Mouse (Mus musculus) brain, embryonic 14.5 days (tissue): ENCODE data around the gene Bbs1. TPM values are rescaled to one million over a fixed set of nuclear protein-coding genes. Genes with fewer than 3 reads are reported as not detected.
A peak's percentile ranks its signal among the peaks of the same experiment; 100 is the strongest.

Experiments used
- DNase-seq: peaks from one replicate; pipeline ENCODE4 v3.0.0-alpha.2; 2011; ENCODE audit warnings: low read depth
- CTCF ChIP-seq: fragments of 200-500 bp; IDR thresholded peaks from 2 replicates; pipeline ENCODE4 v1.5.1; 2012; ENCODE audit warnings: inconsistent platforms, mild to moderate bottlenecking, moderate library complexity, borderline replicate concordance; ENCODE audit not compliant: insufficient read depth, insufficient read length; ENCODE audit errors: extremely low read depth
- POLR2A ChIP-seq: fragments of 200-500 bp; IDR thresholded peaks from 2 replicates; pipeline ENCODE4 v1.6.1; 2012; ENCODE audit warnings: mild to moderate bottlenecking, inconsistent platforms, borderline replicate concordance; ENCODE audit not compliant: poor library complexity, insufficient read depth, insufficient read length, severe bottlenecking; ENCODE audit errors: extremely low read depth
- polyA plus RNA-seq: library from polyadenylated mRNA; depleted of rRNA; stranded (reverse); fragments of >200 nt; gene quantifications from 2 replicates; pipeline ENCODE4 v1.2.3, GENCODE M21; 2012; rRNA removed

Gene Bbs1
- polyA plus RNA-seq, 1 experiment = 27.6 TPM

DNA sequence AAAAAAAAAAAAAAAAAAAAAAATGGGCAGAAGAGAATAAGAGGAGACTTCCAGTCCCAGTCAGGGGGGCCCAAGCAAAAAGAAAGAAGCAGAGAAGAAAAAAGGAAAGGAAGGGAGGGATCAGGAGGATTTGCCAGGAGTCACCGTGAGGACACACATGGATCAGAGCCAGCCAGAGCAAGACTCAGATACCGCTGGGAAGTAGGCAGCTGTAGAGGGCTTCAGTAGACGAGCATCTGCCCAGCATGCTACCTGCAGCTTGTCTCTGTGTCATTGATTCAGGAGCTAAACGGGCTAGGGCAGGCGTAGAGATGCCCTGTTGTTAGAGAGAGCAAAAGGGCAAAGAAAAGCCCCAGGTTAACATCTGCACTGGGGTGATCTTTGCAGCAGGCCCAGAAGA is 56.1 kb downstream of the Bbs1 start:
- DNase-seq = no peak
- no peak for TF ChIP-seq POLR2A
- TF ChIP-seq CTCF = no peak

DNA sequence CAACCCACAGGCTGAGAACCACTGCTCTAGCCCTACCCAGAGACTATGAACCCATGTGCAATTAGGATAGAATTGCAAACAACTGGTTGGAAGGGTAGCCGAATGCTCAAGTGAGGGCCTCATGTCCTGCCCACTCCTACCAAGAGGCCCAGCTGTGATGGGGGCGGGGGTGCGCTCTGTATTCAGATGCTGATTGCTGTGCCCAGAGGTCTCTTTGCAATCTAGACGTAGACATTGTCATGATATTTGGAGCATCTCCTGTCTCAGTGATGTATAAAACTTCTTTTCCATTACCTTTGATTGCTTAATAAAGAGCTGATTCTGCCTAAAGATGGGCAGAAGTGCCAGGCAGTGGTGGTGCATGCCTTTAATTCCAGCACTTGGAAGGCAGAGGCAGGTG is 56.6 kb downstream of the Bbs1 start:
- TF ChIP-seq CTCF = no peak
- no peak for DNase-seq

DNA sequence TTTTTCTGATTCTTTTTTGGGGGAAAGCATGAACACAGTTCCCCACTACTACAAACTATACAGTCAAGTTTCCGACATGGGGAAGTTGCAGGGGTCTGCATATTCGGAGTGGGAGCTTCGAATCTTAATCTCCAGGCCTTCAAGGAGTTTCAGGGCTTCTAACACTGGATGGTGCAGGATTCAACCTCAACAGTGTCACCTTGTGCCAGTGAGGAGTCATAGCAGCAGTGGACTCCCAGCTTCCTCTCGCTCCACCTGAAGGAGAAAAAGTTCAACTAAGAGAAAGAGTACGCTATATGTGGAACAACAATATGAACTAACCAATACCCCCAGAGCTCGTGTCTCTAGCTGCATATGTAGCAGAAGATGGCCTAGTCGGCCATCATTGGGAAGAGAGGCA is 58.9 kb downstream of the Bbs1 start:
- TF ChIP-seq CTCF (peak; percentile 54; the same call in 1 of the 2 replicates), POLR2A (no peak)
- peak; percentile 35 for DNase-seq

DNA sequence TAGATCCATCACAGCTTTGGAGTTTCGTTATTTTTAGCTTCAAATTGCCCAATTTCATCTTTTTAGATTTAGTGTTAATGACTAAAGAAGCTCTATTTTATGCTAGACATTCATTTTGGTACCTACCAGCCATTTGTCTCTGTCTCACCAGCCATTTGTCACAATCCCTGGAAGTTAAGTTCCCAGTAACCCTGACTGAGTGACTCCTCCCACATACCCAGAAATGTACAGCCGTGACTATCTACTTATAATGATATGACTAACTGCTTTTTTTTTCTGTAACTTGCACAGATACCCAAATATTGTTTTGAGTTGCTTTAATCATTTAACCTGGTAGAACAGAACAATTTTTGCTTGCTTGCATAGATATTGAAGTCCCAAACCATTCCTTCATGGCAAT is 60.6 kb downstream of the Bbs1 start:
- TF ChIP-seq POLR2A (no peak), CTCF (no peak)
- no peak for DNase-seq

DNA sequence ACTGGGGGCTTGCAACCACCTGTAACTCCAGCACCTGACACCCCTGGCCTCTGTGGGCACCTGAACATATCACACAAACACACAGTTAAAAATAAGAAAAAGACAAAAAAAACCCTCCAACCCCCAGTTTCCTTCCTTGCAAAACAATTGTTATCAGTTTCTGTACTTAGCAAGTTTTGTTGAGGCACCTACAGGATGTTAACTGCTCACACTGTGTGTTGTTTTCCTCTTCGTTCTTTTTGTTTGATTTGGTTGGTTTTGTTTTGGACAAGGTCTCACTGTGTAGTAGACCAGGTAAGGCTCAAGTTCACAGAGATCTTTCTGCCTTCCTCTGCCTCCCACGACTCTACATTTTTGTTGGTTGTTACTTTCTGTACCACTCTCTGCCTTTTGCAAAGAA is 63.8 kb downstream of the Bbs1 start:
- TF ChIP-seq CTCF (no peak), POLR2A (no peak)
- no peak for DNase-seq

DNA sequence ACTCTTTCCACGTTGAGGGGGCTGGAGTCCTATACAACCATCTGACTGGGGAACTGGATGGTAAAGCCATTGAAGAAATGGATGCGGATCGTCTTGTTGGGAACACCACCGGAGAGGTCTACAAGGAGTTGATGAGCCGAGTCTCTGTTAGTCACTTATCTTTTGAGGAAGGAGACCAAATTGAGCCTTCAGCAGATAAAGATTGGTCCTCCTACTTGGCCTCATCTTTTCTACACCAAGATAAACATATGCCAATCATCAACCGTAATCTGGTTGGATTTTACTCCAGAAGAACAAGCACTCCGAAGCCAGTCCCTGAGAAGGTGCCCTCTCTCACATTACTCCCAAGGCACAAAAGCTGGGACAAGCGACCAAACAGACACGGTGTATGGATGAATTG is 65.6 kb downstream of the Bbs1 start:
- no peak for DNase-seq
- no peak for TF ChIP-seq CTCF
- TF ChIP-seq POLR2A = no peak

DNA sequence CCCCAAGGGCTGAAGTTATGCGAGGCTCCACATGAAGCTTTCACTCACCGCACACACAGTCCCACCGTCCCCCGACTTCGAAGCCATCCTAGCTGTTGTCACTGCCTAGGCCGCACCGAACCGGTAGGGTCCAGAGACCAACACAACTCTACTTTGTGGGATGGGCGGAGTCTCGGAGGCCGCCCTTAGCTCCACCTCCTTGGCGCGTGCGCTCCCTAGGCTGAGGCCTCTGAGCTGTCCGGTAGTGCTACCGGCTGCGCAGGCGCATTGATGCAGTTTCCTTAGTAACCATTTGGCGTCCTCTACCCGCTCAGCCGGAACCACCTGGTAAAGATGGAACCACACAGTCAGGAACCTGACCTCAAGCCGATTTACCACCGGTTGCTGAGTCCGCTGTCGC is 67.3 kb downstream of the Bbs1 start, which contains the start of the genes Ccs and Ccdc87:
Gene Ccs, minus strand, starts transcription at position 184 of the 400 bp plus-strand sequence.
Gene Ccdc87, plus strand, starts transcription at position 218 of the 400 bp plus-strand sequence.
- TF ChIP-seq CTCF = peak; percentile 3; the same call in 1 of the 2 replicates
- no peak for TF ChIP-seq POLR2A
- peak; percentile 97 for DNase-seq

DNA sequence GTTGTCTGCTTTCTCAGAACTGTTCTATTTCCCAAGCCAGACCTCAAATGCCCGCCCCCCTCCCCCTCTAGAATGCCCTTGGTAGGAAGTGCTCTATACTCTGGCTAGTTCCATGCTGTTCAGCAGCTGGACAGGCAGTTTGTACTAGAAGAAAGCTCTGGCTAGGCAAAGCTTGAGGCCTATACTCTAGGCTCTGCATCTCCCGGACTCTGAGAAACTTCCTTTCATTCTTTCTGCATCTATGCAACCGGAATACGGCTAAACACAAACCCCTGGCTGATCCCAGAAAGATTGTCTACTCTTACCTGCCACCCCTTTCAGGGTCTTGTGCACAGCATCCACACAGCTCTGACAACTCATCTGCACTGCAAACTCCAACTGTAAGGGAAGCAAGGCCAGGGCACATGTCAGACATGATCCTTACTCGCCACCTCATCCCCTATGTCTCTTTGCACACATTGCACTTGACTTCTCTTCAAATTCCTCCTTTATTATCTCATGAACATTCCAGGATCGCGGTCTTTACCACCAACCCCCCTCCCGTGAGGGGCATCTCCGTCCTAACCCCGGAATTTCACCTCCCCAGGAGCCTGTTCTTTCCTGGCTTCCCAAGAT is 67.8 kb downstream of the Bbs1 start:
- TF ChIP-seq CTCF (no peak), POLR2A (no peak)
- no peak for DNase-seq

DNA sequence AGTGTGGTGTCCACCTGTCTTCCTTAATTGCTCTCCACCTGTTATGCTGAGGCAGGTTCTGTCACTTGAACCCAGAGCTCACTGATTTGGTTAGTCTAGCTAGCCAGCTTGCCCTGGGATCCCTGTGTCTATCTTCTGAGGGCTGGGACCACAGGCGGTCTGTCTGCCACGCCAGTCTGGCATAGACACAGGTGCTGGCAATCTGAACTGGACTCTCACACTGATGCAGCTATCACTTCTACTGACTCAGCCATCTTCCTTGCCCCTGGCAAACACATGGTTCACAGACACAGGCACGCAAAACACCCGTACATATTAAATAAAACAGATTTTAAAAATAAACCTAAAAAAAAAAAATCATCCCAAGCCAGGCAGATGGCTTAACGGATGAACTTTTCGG is 69.4 kb downstream of the Bbs1 start:
- no peak for TF ChIP-seq POLR2A
- TF ChIP-seq CTCF = no peak
- no peak for DNase-seq

Other genes with a start within 250 kb of the Bbs1 start
- gene Gm960, start 208.0 kb downstream of the Bbs1 start, polyA plus RNA-seq = 3.3 and 4.3 TPM in 2 replicates
- gene Sptbn2, start 195.5 kb downstream of the Bbs1 start, polyA plus RNA-seq = 23.4 and 57.0 TPM in 2 replicates
- 97.3 and 97.9 TPM in 2 replicates for gene Rbm4b, start 150.1 kb downstream of the Bbs1 start, polyA plus RNA-seq
- gene Rbm4, start 112.7 kb downstream of the Bbs1 start, polyA plus RNA-seq = 146 and 173 TPM in 2 replicates
- 28.7 and 57.0 TPM in 2 replicates for gene Gm21992, start 95.0 kb downstream of the Bbs1 start, polyA plus RNA-seq
- 70.7 and 85.4 TPM in 2 replicates for gene Rbm14, start 95.0 kb downstream of the Bbs1 start, polyA plus RNA-seq
- 42.3 and 45.1 TPM in 2 replicates for gene Ccs, start 67.3 kb downstream of the Bbs1 start, polyA plus RNA-seq
- 0.30 and 0.62 TPM in 2 replicates for gene Ccdc87, start 67.3 kb downstream of the Bbs1 start, polyA plus RNA-seq
- 73.6 and 85.2 TPM in 2 replicates for gene Ctsf, start 51.5 kb downstream of the Bbs1 start, polyA plus RNA-seq
- 0.95 and 1.7 TPM in 2 replicates for gene Actn3, start 28.7 kb downstream of the Bbs1 start, polyA plus RNA-seq
- 32.0 and 48.4 TPM in 2 replicates for gene Zdhhc24, start 28.0 kb downstream of the Bbs1 start, polyA plus RNA-seq
- gene Dpp3, start 21.7 kb upstream of the Bbs1 start, polyA plus RNA-seq = 111 and 122 TPM in 2 replicates
- 10.3 and 14.2 TPM in 2 replicates for gene Peli3, start 36.5 kb upstream of the Bbs1 start, polyA plus RNA-seq
- gene Mrpl11, start 55.5 kb upstream of the Bbs1 start, polyA plus RNA-seq = 70.0 and 81.9 TPM in 2 replicates
- gene Npas4, start 83.7 kb upstream of the Bbs1 start, polyA plus RNA-seq = 4.1 and 7.8 TPM in 2 replicates
- gene Slc29a2, start 117.2 kb upstream of the Bbs1 start, polyA plus RNA-seq = 31.1 and 34.9 TPM in 2 replicates
- 46.8 and 49.8 TPM in 2 replicates for gene B4gat1, start 132.2 kb upstream of the Bbs1 start, polyA plus RNA-seq
- 1.9 and 2.8 TPM in 2 replicates for gene AC124502.3, start 132.3 kb upstream of the Bbs1 start, polyA plus RNA-seq
- gene Brms1, start 134.7 kb upstream of the Bbs1 start, polyA plus RNA-seq = 32.9 and 39.8 TPM in 2 replicates
- gene Rin1, start 143.9 kb upstream of the Bbs1 start, polyA plus RNA-seq = 4.0 and 4.3 TPM in 2 replicates
- gene Cd248, start 161.4 kb upstream of the Bbs1 start, polyA plus RNA-seq = 15.5 and 24.7 TPM in 2 replicates
- gene Tmem151a, start 178.9 kb upstream of the Bbs1 start, polyA plus RNA-seq = 6.8 and 10.7 TPM in 2 replicates
- 62.8 and 63.2 TPM in 2 replicates for gene Yif1a, start 181.9 kb upstream of the Bbs1 start, polyA plus RNA-seq
- gene Cnih2, start 191.9 kb upstream of the Bbs1 start, polyA plus RNA-seq = 467 and 494 TPM in 2 replicates
- 195 and 205 TPM in 2 replicates for gene Rab1b, start 200.4 kb upstream of the Bbs1 start, polyA plus RNA-seq
- 117 and 134 TPM in 2 replicates for gene Klc2, start 211.9 kb upstream of the Bbs1 start, polyA plus RNA-seq